Mouse (Mus musculus): ENCODE measurements at regions not wholly inside any gene's neighbourhood (a gene's known extent, or its start where the extent isn't known, plus 50 kb on each side); places are given as distances from the start of the nearest gene placed in this dataset.
A peak's percentile ranks its signal among the peaks of the same experiment; 100 is the strongest.

DNA sequence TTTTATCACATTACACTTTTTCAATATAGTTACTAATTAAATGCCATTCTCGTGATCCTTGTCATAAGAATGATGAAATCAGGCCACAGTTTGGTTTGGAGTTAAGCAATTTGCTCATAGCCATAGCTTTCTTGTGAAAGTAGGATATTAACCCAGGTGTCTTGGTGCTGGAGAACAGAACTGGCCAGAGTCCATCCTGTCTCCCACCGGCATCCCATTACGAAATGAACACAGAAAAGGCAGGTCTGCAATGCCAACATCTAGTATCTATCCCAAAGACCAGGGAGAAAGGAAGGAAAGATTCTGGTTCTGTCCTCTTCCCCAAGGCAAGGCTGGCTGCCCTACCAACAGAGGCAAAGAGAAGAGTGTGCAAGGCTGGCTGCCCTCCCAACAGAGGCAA lies 61.6 kb upstream of the Avpr1a start:
- no peak for DNase-seq (ENCODE audit: low read depth)

DNA sequence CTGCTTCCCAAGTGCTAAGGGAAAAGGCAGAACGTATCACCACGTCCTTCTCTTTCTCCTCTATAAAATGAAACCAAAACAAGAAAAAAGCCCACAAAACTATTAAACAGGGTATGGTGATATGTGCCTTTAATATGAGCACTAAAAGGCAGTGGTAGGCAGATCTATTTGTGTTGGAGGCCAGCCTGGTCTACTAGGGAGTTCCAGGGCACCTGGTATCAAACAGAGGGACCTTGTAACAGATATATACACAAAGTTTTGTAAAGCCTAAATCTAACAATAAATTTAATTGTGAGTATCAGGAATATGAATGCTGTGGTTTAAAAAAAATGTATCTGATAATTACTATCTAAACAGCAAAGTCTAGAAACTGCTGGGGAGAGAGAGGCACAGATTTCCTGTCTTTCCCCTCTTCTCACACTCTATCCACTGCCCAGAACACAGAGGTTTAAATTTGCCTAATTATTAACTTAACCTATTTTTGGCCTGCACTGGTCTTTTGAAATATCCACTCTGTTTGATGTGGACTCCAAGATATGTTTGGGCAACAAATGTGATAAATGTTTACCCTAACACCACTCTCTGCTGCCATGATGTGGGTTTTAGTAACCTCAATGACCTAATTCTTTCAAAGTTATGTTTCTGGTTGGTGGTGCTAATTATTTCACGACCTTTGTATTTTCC lies 68.5 kb upstream of the Avpr1a start:
- no peak for DNase-seq (ENCODE audit: low read depth)

DNA sequence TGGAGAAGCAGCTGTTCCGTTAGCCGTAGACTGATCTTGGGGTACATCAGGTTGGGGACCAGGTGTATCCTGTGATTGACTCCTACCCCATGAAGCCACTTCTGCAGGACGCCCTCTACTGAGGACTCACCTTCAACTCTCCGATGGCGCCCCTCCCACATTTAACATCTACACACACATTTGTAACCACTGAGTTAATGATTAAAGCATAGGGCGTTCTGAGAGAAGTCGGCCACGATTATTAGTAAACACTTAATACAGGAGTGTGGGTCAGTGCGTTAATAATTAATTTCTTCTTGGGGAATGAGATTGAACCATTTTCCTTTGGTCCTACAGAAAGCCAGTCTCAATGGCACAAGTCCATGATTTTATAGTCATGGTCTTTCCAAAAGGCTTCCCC lies 105.0 kb upstream of the Avpr1a start:
- no peak for DNase-seq (ENCODE audit: low read depth)

DNA sequence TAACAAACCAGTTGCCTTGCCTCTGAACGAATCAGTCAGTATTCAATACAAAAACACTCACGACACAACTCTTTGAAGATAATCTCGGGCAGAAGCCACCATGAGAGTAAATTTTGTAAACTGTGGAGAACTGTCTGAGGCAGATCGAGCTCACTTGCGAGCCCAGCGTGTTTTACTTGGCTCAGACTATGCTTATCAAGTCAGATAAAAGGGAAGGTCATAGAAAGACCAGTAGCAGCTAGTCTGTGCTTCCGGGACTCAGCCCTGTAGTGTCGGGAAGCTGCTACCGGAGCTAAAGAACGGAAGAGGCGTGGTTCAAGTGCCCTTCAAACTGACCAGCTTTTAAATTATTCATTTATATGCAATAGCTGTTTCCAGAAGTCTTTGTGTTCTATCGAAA lies 105.9 kb upstream of the Avpr1a start:
- no peak for DNase-seq (ENCODE audit: low read depth)

DNA sequence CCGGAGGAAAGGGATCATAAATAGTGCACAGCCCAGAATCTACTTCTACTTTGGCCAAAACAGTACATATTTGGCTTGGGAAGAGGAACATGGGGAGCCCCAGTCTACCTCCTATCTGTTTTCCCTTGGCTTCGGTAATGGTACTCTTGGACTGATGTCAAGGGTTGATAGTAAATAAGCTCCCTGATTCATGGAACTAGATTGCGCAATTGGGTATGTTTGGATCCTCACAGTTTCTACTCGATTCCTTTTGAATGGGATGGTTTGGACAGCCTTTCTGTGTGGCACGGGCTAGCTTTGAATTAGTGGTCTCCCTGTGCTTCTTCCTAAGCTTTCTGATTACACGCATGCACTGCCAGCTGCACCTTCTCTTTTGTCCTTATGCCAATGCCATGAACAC lies 121.4 kb upstream of the Avpr1a start:
- DNase-seq (ENCODE audit: low read depth), result peak; percentile 12

DNA sequence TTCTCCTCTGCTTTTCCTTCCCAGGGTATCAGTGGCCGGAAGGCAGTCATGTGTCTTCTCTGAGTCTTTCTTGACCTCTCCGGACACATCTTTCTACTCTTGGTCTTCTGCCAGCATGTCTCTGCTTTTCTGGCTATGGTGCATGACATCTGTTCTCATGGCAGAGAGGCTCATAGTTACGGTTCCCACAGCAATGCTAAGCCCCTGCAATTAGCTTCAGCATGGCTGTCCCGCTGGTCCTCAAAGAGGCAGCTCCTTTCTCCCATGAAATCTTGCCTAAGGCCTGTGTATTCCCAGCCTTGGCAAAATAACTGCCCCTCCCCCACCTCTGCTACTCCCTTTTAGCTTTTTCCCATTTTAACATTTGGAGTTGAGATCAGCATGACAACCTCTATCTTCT lies 129.4 kb upstream of the Avpr1a start:
- no peak for DNase-seq (ENCODE audit: low read depth)

DNA sequence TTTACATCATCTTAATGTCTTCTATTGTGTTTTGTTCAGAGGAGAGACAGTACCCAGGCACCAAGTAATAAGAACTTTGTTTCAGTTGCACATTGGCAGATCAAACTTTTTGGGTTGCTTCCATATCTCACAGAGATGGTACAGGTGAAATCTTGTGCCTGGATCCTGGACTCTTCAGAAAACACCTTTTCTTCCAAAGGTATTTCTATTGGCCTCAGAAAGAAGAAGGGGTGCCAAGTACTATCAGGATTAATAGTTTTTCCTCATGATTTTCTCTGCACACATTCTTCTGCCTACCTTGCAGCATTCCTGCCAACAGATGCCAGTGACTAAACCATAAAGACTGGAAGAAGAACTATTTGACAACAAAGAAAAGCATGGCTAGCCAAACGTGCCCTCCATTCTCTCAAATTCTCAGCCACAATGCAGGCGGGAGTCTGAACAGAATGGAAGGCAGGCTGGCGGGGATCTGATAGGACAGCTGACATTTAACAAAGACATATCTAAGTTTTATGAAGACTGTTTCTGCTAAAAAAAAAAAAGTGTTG lies 137.6 kb upstream of the Avpr1a start:
- DNase-seq (ENCODE audit: low read depth), result no peak

DNA sequence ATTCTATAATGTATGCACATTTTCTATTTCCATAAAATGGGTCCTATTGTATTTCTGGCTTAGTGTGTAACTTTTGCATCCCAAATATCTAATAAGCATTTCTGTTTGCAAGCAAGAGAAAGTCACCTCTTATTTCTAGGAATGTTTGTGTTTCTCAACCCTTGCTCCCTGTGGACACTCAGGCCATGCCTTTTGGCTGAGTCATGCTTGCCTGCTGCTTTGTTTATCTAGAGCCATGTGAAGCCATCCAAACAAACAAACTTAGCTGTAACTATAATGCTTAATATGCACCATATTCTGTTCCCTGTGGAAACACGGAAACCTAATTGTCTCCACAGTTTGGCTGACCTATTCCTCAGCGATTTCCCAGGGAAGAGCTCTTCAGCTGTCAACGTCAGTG lies 139.6 kb upstream of the Avpr1a start:
- peak; percentile 10 for DNase-seq (ENCODE audit: low read depth)

DNA sequence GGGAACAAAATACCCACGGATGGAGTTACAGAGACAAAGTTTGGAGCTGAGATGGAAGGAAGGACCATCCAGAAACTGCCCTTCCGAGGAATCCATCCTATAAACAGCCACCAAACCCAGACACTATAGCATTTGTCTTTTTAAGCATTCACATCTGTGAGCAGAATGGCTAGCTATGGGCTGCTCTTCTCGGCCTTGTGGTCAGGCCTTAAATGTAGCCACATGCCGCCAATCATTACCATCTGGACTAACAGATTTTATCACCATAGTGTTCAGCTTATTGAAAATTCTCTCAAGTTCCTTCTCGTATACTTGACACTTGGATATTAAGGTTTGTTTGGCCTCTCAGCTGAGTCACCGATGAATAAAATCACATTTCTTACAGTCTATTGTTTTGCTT lies 146.0 kb upstream of the Avpr1a start:
- peak; percentile 22 for DNase-seq (ENCODE audit: low read depth)

DNA sequence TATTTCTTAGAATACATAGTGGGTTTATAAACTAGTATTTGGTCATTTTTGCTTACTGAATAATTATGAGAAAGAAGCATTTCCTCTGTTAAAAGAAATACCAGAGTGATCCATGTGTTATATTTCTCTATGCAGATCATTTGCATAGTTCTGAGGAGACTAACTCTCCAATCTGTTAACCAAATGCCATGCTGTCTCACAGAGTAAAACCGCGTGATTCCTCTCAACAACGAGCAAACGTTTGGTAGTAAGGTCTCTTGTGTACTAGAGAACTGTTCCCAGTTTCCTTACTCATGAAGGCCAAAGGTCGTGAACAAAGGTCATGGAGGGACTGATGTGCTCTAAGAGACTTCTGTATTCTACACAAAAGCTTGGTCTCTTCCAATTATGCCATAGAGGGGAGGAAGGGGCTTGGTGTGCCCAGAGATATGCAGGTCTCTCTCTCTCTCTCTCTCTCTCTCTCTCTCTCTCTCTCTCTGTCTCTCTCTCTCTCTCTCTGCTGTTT lies 152.3 kb upstream of the Avpr1a start:
- no peak for DNase-seq (ENCODE audit: low read depth)

DNA sequence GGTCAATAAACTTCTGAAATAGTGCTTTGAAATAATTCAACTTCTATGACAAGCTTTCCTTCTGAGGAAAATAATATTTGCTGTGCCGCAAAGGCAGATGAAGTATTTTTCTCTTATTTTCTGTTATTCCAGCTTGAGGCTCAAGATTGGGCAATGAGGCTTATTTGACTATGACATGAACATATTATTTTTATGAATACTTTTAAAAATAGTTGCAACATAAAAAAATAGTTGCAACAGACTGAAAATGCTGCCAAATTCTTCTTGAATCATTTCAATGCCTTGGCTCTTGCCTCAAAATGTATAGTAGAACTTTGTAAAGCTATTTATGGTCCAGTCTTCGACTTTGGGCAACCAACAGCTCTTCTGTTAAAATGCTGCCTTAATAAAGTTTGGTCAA lies 156.7 kb upstream of the Avpr1a start:
- DNase-seq (ENCODE audit: low read depth), result peak; percentile 34

DNA sequence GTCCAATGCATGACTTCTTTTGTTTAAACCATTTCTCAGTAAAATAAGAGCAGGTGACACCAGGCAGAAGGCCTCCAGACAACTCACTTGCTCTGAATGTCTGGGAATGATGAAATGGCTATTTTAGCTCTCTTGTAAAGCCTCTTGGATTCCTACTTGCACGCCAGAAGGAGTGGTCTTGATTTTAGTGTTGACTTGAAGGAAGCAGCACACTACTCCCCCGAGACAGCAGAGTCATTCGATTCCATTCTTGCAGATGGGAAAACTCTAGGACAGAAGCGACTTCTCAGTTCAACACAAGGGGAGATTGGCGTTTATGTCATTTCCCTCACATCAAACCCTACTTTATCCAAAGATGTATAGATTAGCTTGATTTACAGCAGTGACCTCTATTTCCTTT lies 157.2 kb upstream of the Avpr1a start:
- no peak for DNase-seq (ENCODE audit: low read depth)

DNA sequence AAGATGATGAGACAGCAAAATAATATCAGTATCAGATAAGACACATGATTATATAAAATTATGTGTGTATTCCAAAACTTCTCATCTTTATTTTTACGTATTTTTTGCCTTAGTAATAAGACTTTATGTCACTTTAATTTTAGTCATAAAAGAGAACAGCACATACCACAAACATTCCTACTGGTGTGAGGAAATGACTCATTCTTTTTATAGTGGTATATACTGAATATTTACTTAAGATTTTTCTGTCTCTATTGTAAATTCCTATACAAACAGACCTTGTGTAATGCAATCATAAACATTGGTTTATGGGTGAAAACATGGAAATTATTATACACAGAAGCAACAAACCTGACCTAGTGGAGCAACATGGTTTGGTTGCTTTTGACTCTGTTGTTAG lies 173.4 kb upstream of the Avpr1a start:
- no peak for DNase-seq (ENCODE audit: low read depth)

DNA sequence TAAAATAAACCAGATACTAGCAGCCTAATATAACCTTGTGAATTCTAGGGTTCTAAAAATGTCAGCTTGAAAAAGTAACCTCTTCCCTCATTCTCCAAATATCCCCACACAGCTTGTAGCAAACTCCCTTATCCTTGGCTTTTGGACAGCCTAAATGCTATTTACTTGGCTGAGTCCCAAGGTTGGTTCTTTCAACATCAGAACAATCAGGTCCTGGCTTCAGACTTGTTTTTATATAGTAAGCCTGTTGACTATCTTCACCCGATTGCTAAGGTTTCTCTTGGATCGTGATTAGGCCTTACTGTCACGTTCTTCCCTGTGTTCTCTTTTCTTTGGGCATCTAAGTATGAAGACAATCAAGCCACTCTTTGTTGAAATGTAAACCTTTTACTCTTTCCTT lies 174.1 kb upstream of the Avpr1a start:
- DNase-seq (ENCODE audit: low read depth), result peak; percentile 20

DNA sequence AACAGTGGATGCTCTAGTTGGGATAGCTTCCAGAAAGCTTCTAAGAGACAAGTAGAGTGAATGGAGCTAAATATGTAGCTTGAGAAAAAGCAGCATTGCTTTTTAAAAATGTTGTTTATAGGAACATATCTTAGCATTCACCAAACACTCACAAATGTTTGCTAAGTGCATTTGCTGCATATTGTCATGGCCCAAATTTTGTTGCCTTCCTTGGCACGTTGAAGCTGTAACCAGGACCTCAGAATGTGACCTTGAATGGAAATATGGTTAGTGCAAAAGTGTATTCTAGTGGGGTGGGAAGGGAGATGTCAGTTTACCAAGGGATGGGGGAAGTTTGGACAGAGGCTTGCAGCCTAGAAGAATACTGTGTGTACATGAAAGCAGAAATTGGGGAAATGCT lies 166.9 kb upstream of the Rxylt1 start:
- DNase-seq (ENCODE audit: low read depth), result no peak

DNA sequence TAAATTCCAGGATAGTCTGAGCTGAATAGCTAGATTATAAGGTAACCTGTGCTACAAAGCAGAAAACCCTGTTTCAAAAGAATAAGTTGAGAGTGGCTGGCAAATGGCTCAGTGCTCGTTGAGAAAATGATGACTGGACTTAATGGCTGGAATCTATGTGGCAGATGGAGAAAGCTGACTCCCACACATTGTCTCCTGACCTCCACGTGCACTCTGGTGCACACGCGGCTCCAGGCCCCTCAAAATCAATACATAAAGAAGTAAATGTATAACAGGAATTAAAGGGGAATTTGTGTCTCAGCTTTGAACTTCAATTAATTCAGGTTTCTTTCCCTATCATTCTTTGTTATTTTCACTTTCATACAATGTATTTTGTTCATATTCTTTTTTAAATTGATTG lies 162.2 kb upstream of the Rxylt1 start:
- DNase-seq (ENCODE audit: low read depth), result no peak

DNA sequence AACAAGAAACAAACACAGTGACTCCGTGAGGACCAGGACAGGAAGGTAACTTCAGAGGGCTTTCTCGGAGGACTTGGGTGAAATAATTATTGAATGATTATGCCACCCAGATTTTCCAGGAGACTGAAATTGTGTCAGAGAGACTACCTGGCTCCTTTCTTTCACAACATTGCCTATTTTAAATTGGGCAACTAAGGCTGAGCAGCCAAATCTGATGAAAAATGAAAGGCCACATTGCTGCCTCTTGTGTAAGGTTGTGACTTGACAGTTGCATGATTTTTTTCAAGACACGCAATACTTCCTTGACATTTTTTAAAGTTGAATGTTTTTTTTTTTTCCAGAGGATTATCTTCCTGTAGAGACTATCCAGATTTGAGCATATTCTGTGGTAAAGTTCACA lies 161.5 kb upstream of the Rxylt1 start:
- DNase-seq (ENCODE audit: low read depth), result no peak

DNA sequence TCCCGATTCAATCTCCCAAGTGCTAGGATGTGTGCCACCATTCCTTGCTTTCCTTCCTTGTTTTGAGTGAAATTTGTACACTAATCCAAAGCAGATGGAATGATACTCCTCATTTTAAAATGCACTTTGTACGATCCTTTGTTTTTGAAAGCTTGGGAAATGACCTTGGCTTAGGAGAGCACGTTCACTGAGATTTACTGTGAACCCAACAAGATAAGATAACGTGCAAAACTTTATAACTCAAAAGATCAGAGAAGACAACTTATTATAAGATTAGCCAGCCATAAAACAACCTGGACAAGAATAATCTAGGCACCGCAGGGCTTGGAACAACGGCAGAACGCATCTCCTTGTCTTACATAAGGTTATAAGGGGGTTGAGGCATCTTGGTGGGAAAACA lies 134.6 kb upstream of the Rxylt1 start:
- DNase-seq (ENCODE audit: low read depth), result no peak

DNA sequence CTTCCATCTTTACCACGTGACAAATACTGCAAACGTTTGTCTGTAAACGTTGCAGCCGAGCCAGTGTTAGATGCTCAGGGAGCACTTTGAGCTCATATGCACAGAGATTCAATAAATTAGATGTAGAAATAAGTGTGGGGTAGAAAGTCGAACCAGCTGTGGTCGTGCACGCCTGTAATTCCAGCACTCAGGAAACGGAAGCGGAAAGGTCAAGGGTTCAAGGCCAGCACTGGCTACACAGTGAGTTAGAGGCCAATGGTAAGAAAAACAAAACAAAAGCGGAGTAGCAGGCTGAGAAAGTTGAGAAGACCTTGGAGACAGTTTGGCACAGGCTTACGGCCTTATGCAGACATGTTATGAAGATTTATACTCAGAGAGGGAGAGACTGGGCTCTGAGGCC lies 133.6 kb upstream of the Rxylt1 start:
- no peak for DNase-seq (ENCODE audit: low read depth)

DNA sequence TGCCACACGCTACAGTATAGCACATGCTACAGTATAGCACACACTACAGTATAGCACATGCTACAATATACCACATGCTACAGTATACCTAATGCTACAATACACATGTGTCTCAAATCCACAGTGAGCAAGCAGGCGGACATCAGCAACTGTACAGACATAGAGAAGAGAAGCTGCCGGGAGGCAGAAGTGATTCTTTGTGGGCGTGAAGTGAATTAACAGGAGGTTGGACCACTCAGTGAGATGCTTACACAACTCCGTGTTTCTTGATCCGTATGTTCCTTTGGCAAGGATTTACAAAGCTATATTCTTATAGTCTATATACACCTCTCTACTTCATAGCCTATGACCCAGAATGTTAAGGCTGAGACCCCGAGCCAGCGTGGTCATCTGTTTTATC lies 128.5 kb upstream of the Rxylt1 start:
- no peak for DNase-seq (ENCODE audit: low read depth)

DNA sequence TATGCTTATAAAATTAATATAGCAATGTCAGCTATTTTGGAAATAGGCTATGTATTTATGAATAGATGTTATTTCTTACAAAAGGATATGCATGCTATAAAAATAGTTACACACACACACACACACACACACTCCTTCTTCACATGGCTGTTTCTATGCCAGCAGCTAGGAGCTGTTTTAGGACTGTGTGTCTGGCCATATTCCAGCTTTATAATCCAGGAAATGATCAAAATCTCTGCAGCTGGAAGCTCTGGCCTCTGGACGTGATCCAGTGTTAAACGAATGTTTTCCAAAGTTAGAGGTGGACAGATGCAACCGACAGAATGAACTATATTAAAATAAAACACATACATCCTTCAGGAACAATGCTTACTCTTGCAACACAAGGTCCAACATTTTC lies 125.9 kb upstream of the Rxylt1 start:
- no peak for DNase-seq (ENCODE audit: low read depth)

DNA sequence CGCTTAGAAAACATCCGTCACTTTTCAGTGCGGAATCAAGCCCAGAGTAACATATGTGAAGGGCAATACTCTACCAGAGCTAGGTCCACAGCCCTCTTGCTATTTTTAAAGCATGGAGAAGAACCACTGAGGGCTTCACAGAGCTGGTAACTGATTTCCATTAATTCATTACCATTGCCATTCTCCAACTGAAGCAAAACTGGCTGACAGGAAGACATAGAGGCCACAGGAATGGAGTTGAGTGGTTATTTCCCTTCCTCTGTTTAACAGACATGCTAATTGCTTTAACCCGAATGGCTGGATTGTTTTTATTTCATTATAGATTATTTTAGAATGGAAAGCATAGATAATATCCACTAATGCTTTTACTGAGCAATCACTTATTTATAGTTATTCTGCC lies 120.4 kb upstream of the Rxylt1 start:
- no peak for DNase-seq (ENCODE audit: low read depth)

DNA sequence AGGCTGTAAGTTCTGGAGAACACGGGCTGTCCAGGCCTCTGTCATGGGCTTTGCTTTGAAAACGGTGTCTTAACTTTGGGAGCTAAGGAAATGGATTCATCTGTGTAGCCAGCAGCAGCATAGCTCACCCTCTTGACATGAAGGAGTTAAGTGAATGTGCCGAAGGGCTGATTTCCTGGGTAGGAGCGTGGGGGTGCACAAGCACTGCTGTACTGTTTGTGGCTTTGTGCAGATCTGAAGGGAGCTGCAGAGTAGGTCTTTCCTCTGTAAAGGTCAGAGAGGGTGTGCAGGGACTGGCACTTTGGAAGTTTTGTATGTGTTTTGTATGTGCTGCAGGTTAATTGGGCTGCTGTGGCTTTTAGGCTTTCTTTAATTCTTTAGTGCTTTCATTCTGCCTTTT lies 102.6 kb upstream of the Rxylt1 start:
- DNase-seq (ENCODE audit: low read depth), result no peak

DNA sequence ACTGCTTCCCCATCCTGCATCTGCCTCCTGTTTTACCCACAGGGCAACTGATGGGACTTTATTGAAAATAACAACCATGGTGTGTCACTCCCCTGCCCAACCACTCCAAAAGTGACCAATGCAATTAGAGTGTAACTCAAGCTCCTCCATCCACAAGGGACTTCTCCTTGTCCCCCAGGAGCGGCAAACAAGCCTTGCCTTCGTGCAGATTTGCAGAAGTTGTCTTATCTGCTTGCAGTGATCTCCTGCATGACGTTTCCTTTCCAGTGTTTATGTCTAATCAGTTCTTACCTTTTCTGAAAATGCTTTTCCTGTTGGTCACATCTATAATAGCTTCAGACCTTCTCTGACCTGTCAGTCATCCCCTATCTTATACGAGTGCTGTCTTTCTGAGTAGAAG lies 100.5 kb upstream of the Rxylt1 start:
- no peak for DNase-seq (ENCODE audit: low read depth)
